Mouse (Mus musculus) lung, postnatal 0 days (tissue): ENCODE results near the gene Fmnl1. TPM values are rescaled to one million over a fixed set of nuclear protein-coding genes. Genes with fewer than 3 reads are reported as not detected.
A peak's percentile ranks its signal among the peaks of the same experiment; 100 is the strongest.

Experiments used
- ATAC-seq: fragments of 200-750 bp; cut with Nextera tagmentation; 2 replicates; pipeline ENCODE4 v1.8.0; 2017; ENCODE audit warnings: moderate library complexity
- DNase-seq: peaks from one replicate; pipeline ENCODE4 v3.0.0-alpha.2; 2016; ENCODE audit warnings: low spot score
- H3K27ac ChIP-seq: fragments of 300-500 bp; sonication (generic); 2 replicates; pipeline ENCODE4 v1.5.1; 2014; ENCODE audit warnings: antibody characterized with exemption, mild to moderate bottlenecking, low read length, mixed read lengths
- H3K27me3 ChIP-seq: fragments of 300-500 bp; sonication (generic); replicated peaks from 2 replicates; pipeline ENCODE4 v1.6.1; 2014; ENCODE audit warnings: low read length, mixed read lengths; ENCODE audit not compliant: insufficient read depth
- H3K36me3 ChIP-seq: fragments of 300-500 bp; sonication (generic); 2 replicates; pipeline ENCODE4 v1.6.1; 2014; ENCODE audit warnings: low read length, mixed read lengths; ENCODE audit not compliant: insufficient read depth
- H3K4me1 ChIP-seq: fragments of 300-500 bp; sonication (generic); 2 replicates; pipeline ENCODE4 v1.6.1; 2014; ENCODE audit warnings: antibody characterized with exemption, low read depth, low read length, mixed read lengths; ENCODE audit not compliant: insufficient read depth
- H3K4me2 ChIP-seq: fragments of 300-500 bp; sonication (generic); replicated peaks from 2 replicates; pipeline ENCODE4 v1.6.1; 2014; ENCODE audit warnings: low read depth, mild to moderate bottlenecking, low read length, moderate library complexity, mixed read lengths
- H3K4me3 ChIP-seq: fragments of 300-500 bp; sonication (generic); 2 replicates; pipeline ENCODE4 v1.5.1; 2014; ENCODE audit warnings: low read depth, low read length
- H3K9ac ChIP-seq: fragments of 300-500 bp; sonication (generic); replicated peaks from 2 replicates; pipeline ENCODE4 v1.6.1; 2014; ENCODE audit warnings: low read depth, mild to moderate bottlenecking
- H3K9me3 ChIP-seq: fragments of 300-500 bp; sonication (generic); 2 replicates; pipeline ENCODE4 v1.6.1; 2016; ENCODE audit warnings: low read length, mixed read lengths
- CTCF ChIP-seq: IDR thresholded peaks from 2 replicates; pipeline ENCODE4 v1.5.1; 2016; ENCODE audit warnings: antibody characterized with exemption, mild to moderate bottlenecking
- EP300 ChIP-seq: IDR thresholded peaks from 2 replicates; pipeline ENCODE4 v1.6.1; 2016; ENCODE audit warnings: antibody characterized with exemption, mild to moderate bottlenecking, control low read depth
- WGBS: fragments of 180-500 bp; shearing (Covaris S2); extraction: QIAGEN DNeasy Blood & Tissue Kit; methylation state at CpG from one replicate; pipeline ENCODE4 v1.1.7; 2014; 5-methylcytosine and 5-hydroxymethylcytosine counted together
- polyA plus RNA-seq: library from polyadenylated mRNA; unstranded; fragments of >200 nt; fragmentation: Nextera tagmentation; extraction: Ambion mirVana; gene quantifications from 2 replicates; pipeline ENCODE4 v1.2.1, GENCODE M21; 2015

Fmnl1 gene
- polyA plus RNA-seq, 1 experiment from 2014 or later = 4.1 TPM

- no peaks in the 10 kb centered on the region for H3K27me3 ChIP-seq
- H3K4me1 ChIP-seq = no peaks in the 10 kb centered on the region
- no peak overlapping the region for H3K4me3 ChIP-seq
- no peaks in the 10 kb centered on the region for H3K36me3 ChIP-seq
- WGBS = 50% methylated on average over 8 of the region's 8 CpGs
- no peak overlapping the region for H3K4me2 ChIP-seq
- no peak for TF ChIP-seq CTCF
- no peaks in the 10 kb centered on the region for H3K9me3 ChIP-seq
- DNase-seq (no peak), ATAC-seq (no peak)
- no peak overlapping the region for H3K27ac ChIP-seq
- H3K9ac ChIP-seq = no peak overlapping the region
These were observed 39.4 kb downstream of the Fmnl1 start for GRCm38 (mm10) chr11:103210291-103210690.

- Histone ChIP-seq H3K9ac (no peak overlapping the region), H3K36me3 (no peaks in the 10 kb centered on the region), H3K4me1 (peaks cover 5% of the 10 kb centered on the region; the same call in 1 of the 2 replicates), H3K4me2 (no peak overlapping the region), H3K9me3 (no peaks in the 10 kb centered on the region), H3K27ac (no peak overlapping the region), H3K4me3 (no peak overlapping the region), H3K27me3 (0 out of 2 replicates have a peak, but pooled peaks cover 2% of the 10 kb centered on the region)
- no peak; the same call in 1 of the 2 replicates for TF ChIP-seq CTCF
- 82% methylated on average over 5 of the region's 5 CpGs for WGBS
- DNase-seq (no peak), ATAC-seq (no peak)
These were observed 42.8 kb downstream of the Fmnl1 start for GRCm38 (mm10) chr11:103213712-103214111.

GRCm38 (mm10) chr11:103215355-103215754 lies 44.4 kb downstream of the Fmnl1 start:
- TF ChIP-seq EP300 (no peak), CTCF (no peak)
- ATAC-seq (no peak), DNase-seq (no peak)
- 39% methylated on average over 1 of the region's 1 CpGs for WGBS
- Histone ChIP-seq H3K9ac (no peak overlapping the region), H3K4me1 (peaks cover 5% of the 10 kb centered on the region; the same call in 1 of the 2 replicates), H3K36me3 (no peaks in the 10 kb centered on the region), H3K4me2 (no peak overlapping the region), H3K9me3 (no peaks in the 10 kb centered on the region), H3K27ac (no peak overlapping the region), H3K27me3 (0 out of 2 replicates have a peak, but pooled peaks cover 3% of the 10 kb centered on the region), H3K4me3 (no peak overlapping the region)

- H3K4me3 ChIP-seq = peak within 1 kb of the TSS; percentile 45
- TF ChIP-seq CTCF (no peak), EP300 (no peak)
- WGBS = 2% methylated on average over 45 of the region's 45 CpGs
- peak; percentile 77 for ATAC-seq
- H3K36me3 ChIP-seq = peaks cover 8% of the 10 kb centered on the region
- peak within 1 kb of the TSS; percentile 6; the same call in 1 of the 2 replicates for H3K9ac ChIP-seq
- H3K4me1 ChIP-seq = peaks cover 5% of the 10 kb centered on the region; the same call in 1 of the 2 replicates
- H3K27me3 ChIP-seq = 0 out of 2 replicates have a peak, but pooled peaks cover 3% of the 10 kb centered on the region
- no peaks in the 10 kb centered on the region for H3K9me3 ChIP-seq
- peak; percentile 69 for DNase-seq
- no peak within 1 kb of the TSS for H3K27ac ChIP-seq
- peak within 1 kb of the TSS; percentile 87 for H3K4me2 ChIP-seq
These were observed 47.0 kb downstream of the Fmnl1 start, which contains the start of gene Spata32 for GRCm38 (mm10) chr11:103217790-103218516. Spata32 (minus strand) TSS chr11:103218432.

- Histone ChIP-seq H3K4me1 (peaks cover 5% of the 10 kb centered on the region; the same call in 1 of the 2 replicates), H3K27me3 (0 out of 2 replicates have a peak, but pooled peaks cover 3% of the 10 kb centered on the region), H3K9ac (peak overlapping the region; percentile 6; the same call in 1 of the 2 replicates), H3K4me3 (peak overlapping the region; percentile 45), H3K36me3 (peaks cover 8% of the 10 kb centered on the region), H3K4me2 (peak overlapping the region; percentile 87), H3K9me3 (no peaks in the 10 kb centered on the region), H3K27ac (no peak overlapping the region)
- WGBS = 22% methylated on average over 6 of the region's 6 CpGs
- ATAC-seq (peak; percentile 28), DNase-seq (no peak)
- TF ChIP-seq EP300 (no peak), CTCF (no peak)
These were observed 47.6 kb downstream of the Fmnl1 start for GRCm38 (mm10) chr11:103218517-103218901.

GRCm38 (mm10) chr11:103219259-103219658 lies 48.4 kb downstream of the Fmnl1 start:
- TF ChIP-seq CTCF = no peak
- TF ChIP-seq EP300 = no peak
- no peak overlapping the region for H3K9ac ChIP-seq
- no peak overlapping the region for H3K27ac ChIP-seq
- H3K9me3 ChIP-seq = no peaks in the 10 kb centered on the region
- WGBS = 82% methylated on average over 5 of the region's 5 CpGs
- DNase-seq = no peak
- peaks cover 8% of the 10 kb centered on the region for H3K36me3 ChIP-seq
- H3K4me1 ChIP-seq = peaks cover 5% of the 10 kb centered on the region; the same call in 1 of the 2 replicates
- H3K4me2 ChIP-seq = no peak overlapping the region
- H3K4me3 ChIP-seq = no peak overlapping the region
- H3K27me3 ChIP-seq = 0 out of 2 replicates have a peak, but pooled peaks cover 3% of the 10 kb centered on the region
- no peak for ATAC-seq
